Mouse (Mus musculus): ENCODE data around the gene Ankrd13d. TPM values are rescaled to one million over a fixed set of nuclear protein-coding genes. Genes with fewer than 3 reads are reported as not detected.

The Ankrd13d gene
- total and polyA plus RNA-seq, 2 experiments from 2014 or later: 79.1 to 106 TPM

DNA sequence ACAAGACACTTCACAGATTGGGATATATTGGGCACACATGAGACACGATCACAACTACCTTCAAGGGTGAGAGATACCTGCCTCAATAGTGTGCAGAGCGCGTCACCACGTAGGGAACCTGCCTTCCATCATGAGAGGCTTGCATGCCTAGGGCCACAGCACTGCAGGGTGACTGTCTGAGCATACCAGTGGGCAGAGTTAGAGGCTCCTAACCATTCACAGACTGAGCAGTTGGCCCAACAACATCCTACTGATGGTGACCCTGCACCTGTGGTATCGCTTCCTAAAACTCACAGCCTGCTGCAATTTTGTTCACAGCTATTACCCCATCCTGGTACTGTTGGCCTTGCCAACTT lies 20.7 kb upstream of the Ankrd13d start:
- Histone ChIP-seq H3K9me3 (ENCODE audit: low read length) (no peaks in the 10 kb centered on the region), H3K4me1 (ENCODE audit: insufficient read depth, low read length) (peaks cover 48% of the 10 kb centered on the region), H3K27me3 (ENCODE audit: insufficient read depth, low read length) (no peaks in the 10 kb centered on the region), H3K4me3 (ENCODE audit: low read depth, low read length) (no peak overlapping the region), H3K36me3 (ENCODE audit: insufficient read depth, low read length) (no peaks in the 10 kb centered on the region), H3K27ac (ENCODE audit: low read depth, low read length) (no peak overlapping the region), H3K9ac (replicated peaks; ENCODE audit: low read length, poor library complexity, severe bottlenecking) (no peak overlapping the region), H3K4me2 (ENCODE audit: low read depth, low read length, poor library complexity, severe bottlenecking) (peak overlapping the region; percentile 1; the same call in 1 of the 2 replicates)
- ATAC-seq (ENCODE audit: low FRiP score) (no peak), DNase-seq (ENCODE audit: low spot score) (no peak)
- 94% methylated on average over 5 of the region's 5 CpGs for WGBS
- TF ChIP-seq CTCF (IDR thresholded peaks at IDR 0.05): no peak

DNA sequence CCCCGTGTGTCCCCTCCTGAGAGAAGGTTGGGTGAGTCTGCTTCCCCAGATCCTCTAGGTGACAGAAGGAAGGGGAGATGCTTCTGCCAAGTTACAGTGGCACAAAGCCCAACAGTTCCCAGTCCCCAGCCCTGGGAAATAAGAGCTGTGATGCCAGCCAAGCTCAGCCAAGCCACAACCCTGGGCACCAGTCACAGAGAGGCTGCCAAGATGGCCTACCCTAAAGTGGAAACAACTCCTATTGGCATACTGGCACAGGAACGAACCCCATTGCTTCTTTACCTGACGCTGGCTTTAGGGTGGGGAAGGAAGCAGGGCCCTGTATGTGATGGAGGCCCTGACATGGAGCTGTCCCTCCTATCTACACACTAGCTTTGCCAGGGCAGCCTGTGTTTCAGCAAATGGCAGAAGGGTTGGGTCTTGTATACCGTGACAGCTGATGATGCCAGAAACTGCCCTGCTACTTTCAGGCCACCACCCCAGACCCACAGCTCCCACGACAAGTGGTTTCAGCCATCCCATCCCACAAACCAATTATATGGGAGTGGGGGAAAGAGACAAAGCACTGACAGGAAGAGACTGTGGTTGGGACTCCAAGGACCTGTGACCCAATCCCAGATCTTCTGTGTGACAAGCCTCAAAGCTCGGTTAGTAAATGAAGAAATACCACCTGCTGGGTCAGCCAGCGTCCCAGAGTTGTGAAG lies 20.2 kb upstream of the Ankrd13d start:
- DNase-seq (ENCODE audit: low spot score) (peak; percentile 80), ATAC-seq (ENCODE audit: low FRiP score) (no peak)
- Histone ChIP-seq H3K9ac (replicated peaks; ENCODE audit: low read length, poor library complexity, severe bottlenecking) (peak overlapping the region; percentile 48; the same call in 1 of the 2 replicates), H3K4me2 (ENCODE audit: low read depth, low read length, poor library complexity, severe bottlenecking) (peak overlapping the region; percentile 39), H3K4me3 (ENCODE audit: low read depth, low read length) (no peak overlapping the region), H3K4me1 (ENCODE audit: insufficient read depth, low read length) (peaks cover 48% of the 10 kb centered on the region), H3K9me3 (ENCODE audit: low read length) (no peaks in the 10 kb centered on the region), H3K27me3 (ENCODE audit: insufficient read depth, low read length) (no peaks in the 10 kb centered on the region), H3K27ac (ENCODE audit: low read depth, low read length) (peak overlapping the region; percentile 57), H3K36me3 (ENCODE audit: insufficient read depth, low read length) (0 out of 2 replicates have a peak, but pooled peaks cover 3% of the 10 kb centered on the region)
- WGBS: 68% methylated on average over 7 of the region's 7 CpGs
- no peak for TF ChIP-seq CTCF (IDR thresholded peaks at IDR 0.05)

DNA sequence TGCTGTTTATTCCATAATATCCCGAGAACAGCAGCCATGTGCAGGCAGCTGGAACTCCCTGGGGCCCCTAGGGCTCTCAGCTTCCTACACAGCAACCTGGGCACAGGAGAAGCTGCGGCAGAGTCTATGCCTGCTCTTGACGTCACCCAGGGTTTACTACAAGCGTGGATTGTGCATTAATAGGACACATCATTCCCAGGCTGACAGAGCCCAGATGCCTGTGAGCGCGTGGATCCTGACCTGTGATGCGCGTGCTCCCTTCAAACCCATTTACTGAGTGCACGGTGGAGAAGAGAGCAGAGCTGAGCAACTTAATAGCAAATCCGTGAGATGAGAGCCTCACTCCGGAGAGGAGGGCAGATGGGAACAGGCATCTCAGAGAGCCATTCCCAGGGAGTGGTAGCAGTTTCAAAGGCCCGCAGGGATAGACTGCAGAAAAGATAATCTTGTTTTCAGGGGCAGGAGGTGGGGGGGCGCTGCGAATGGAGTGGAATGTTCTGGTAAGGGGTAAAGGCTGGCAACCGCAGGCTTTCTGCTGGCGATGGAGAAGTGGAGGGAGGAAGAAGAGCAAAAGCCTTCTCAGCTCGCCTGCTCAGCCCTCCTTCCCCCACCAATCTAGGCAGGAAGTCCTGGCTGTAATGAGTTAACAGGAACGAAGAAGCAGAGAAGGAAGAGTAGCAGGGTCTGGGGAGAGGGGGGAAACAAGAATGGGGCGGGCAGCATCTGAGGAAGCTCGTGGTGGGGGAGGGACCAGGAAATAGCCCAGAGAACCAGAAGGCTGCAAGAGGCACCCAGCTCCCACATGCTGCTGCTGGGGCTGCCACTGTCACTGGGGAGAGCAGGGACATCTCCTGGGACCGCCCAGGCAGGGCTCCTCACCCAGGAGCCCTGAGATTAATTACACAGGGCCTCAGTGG lies 19.1 kb upstream of the Ankrd13d start:
- peak overlapping the region; percentile 39 for H3K4me2 ChIP-seq (ENCODE audit: low read depth, low read length, poor library complexity, severe bottlenecking)
- H3K27ac ChIP-seq (ENCODE audit: low read depth, low read length): peak overlapping the region; percentile 57
- ATAC-seq (ENCODE audit: low FRiP score): no peak
- H3K4me1 ChIP-seq (ENCODE audit: insufficient read depth, low read length): peaks cover 45% of the 10 kb centered on the region
- peak; percentile 48 for DNase-seq (ENCODE audit: low spot score)
- H3K9ac ChIP-seq (replicated peaks; ENCODE audit: low read length, poor library complexity, severe bottlenecking): peak overlapping the region; percentile 48
- H3K9me3 ChIP-seq (ENCODE audit: low read length): no peaks in the 10 kb centered on the region
- no peaks in the 10 kb centered on the region for H3K27me3 ChIP-seq (ENCODE audit: insufficient read depth, low read length)
- H3K36me3 ChIP-seq (ENCODE audit: insufficient read depth, low read length): 0 out of 2 replicates have a peak, but pooled peaks cover 3% of the 10 kb centered on the region
- H3K4me3 ChIP-seq (ENCODE audit: low read depth, low read length): peak overlapping the region; percentile 8; the same call in 1 of the 2 replicates
- 19% methylated on average over 21 of the region's 21 CpGs for WGBS
- no peak for TF ChIP-seq CTCF (IDR thresholded peaks at IDR 0.05)

DNA sequence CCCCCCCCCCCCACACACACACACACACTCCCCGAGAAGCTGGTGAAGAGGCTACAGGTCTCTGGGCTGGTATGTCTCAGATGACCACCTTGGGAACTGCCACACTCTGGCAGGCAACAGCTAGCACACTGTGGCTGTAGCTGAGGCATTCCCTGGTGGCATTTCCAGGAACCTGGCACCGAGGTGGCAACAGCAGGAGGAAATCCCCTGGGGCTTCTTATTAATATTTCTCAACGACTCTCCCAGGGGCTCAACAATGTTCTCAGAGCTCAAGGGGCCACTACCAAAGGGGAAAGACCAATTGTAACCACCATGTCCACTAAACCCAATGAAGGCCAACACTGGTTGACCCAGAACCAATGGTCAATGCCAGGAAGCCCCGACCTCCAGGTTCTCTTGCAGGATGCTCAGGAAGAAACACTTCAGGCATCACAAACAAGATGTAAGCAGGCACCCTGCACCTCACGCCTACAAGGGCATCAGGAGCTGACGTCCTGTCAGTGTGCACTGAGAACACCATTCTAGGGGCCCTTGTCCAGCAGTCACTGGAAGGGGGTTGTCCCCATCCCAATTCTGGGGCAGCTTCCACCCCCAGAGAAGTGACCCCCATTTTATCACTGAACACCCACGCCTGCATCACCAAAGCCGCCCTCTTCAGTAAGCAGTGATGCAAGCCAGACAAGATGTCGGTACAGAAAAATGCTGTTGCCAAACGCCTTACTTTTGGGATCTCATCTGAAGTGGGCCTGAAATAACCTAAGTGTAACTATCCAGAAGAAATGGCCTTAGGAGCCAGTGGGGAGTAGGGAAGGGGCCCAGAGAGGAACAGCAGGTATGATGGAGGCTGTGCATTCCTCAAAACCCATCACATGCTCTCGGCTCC lies 18.2 kb upstream of the Ankrd13d start:
- 0 out of 2 replicates have a peak overlapping the region, but pooled peaks have one; percentile 48 for H3K9ac ChIP-seq (replicated peaks; ENCODE audit: low read length, poor library complexity, severe bottlenecking)
- H3K4me3 ChIP-seq (ENCODE audit: low read depth, low read length): 0 out of 2 replicates have a peak overlapping the region, but pooled peaks have one; percentile 4
- ATAC-seq (ENCODE audit: low FRiP score): no peak
- H3K27me3 ChIP-seq (ENCODE audit: insufficient read depth, low read length): no peaks in the 10 kb centered on the region
- no peak for DNase-seq (ENCODE audit: low spot score)
- 64% methylated on average over 11 of the region's 11 CpGs for WGBS
- H3K9me3 ChIP-seq (ENCODE audit: low read length): no peaks in the 10 kb centered on the region
- peak overlapping the region; percentile 57 for H3K27ac ChIP-seq (ENCODE audit: low read depth, low read length)
- TF ChIP-seq CTCF (IDR thresholded peaks at IDR 0.05): no peak
- H3K36me3 ChIP-seq (ENCODE audit: insufficient read depth, low read length): 0 out of 2 replicates have a peak, but pooled peaks cover 3% of the 10 kb centered on the region
- H3K4me2 ChIP-seq (ENCODE audit: low read depth, low read length, poor library complexity, severe bottlenecking): peak overlapping the region; percentile 39
- peaks cover 41% of the 10 kb centered on the region for H3K4me1 ChIP-seq (ENCODE audit: insufficient read depth, low read length)

DNA sequence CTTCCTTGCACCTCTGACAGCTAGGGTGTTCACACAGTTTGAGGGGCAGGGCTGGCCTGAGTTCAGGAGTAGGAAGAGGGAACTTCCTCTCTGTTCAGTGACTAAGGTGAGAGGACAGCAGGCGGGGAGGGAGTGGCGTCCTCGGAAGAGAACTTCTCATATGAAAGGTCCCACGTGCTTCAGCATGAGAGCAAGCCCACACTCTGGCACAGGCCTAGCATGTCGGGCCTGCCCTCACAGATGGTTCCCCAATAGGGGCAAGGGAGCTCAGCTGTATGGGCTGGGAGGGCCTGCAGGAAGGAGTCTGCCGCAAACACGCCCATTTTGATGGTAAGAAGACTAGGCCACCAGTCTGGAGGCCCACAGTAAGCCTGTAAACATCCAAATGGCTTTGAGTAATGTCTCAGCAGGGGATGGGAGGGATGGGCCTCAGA lies 17.4 kb upstream of the Ankrd13d start:
- Histone ChIP-seq H3K4me2 (ENCODE audit: low read depth, low read length, poor library complexity, severe bottlenecking) (no peak overlapping the region), H3K9me3 (ENCODE audit: low read length) (no peaks in the 10 kb centered on the region), H3K4me3 (ENCODE audit: low read depth, low read length) (no peak overlapping the region), H3K27me3 (ENCODE audit: insufficient read depth, low read length) (no peaks in the 10 kb centered on the region), H3K27ac (ENCODE audit: low read depth, low read length) (no peak overlapping the region), H3K9ac (replicated peaks; ENCODE audit: low read length, poor library complexity, severe bottlenecking) (0 out of 2 replicates have a peak overlapping the region, but pooled peaks have one; percentile 19), H3K36me3 (ENCODE audit: insufficient read depth, low read length) (0 out of 2 replicates have a peak, but pooled peaks cover 7% of the 10 kb centered on the region), H3K4me1 (ENCODE audit: insufficient read depth, low read length) (peaks cover 41% of the 10 kb centered on the region)
- 51% methylated on average over 7 of the region's 7 CpGs for WGBS
- no peak for TF ChIP-seq CTCF (IDR thresholded peaks at IDR 0.05)
- no peak for DNase-seq (ENCODE audit: low spot score)
- no peak for ATAC-seq (ENCODE audit: low FRiP score)

Data from midbrain, postnatal 0 days (tissue).